Mouse (Mus musculus): ENCODE data around the gene Nrd1.

DNA sequence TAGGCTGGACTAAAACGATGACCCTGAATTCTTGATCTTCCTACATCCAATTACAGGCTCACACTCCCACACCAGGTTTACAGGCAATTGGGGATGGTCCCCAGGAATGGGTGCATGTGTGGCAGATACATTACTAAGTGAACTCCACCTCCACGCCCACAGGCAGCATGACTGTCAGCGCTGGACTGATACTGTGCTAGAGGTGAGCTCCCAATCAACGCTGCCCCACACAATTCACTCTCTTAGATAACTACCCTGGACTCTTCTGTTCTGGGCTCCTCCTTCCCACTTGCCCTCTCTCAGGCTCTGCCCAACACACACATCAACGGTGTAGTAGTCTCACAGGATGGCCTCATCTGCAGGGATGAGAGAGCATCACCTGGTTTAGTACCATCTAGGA lies 91.9 kb downstream of the Nrd1 start:
- no peak for TF ChIP-seq POLR2A (IDR thresholded peaks at IDR 0.05; ENCODE audit: borderline replicate concordance, control insufficient read depth, low read depth, low read length)
- TF ChIP-seq CTCF (IDR thresholded peaks at IDR 0.05; ENCODE audit: control insufficient read depth, insufficient read depth, low read length): no peak
